Mouse (Mus musculus) liver, embryonic 14.5 days (tissue): Measurements from ENCODE around the gene Calml3.

Experiments
- CTCF ChIP-seq: IDR thresholded peaks from 2 replicates; pipeline ENCODE4 v1.5.1; 2016; ENCODE audit warnings: antibody characterized with exemption, low read depth, control low read depth
- EP300 ChIP-seq: IDR thresholded peaks from 2 replicates; pipeline ENCODE4 v1.6.1; 2016; ENCODE audit warnings: antibody characterized with exemption, low read depth

DNA sequence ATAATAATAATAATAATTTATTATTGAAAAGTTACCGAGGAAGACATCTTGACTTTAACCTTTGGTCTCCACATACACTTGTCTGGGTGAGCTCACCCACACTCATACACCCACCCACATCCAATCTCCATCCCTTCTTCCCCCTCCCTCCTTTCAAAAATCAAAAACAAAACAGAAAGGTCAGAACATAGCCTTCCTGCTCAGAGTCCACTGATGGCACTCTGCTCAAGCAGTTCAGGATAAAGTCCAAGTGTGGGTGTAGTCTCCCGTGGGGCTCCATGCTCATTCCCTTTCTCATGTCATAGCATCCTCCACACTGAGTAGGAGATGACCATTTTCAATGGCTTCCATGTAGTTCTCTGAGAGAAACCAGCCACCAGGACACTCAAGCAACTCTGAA is 50.8 kb downstream of the Calml3 start:
- TF ChIP-seq CTCF (no peak), EP300 (no peak)
